Mouse (Mus musculus) heart, postnatal 0 days (tissue): ENCODE results near the gene Acsl5. TPM values are rescaled to one million over a fixed set of nuclear protein-coding genes. Genes with fewer than 3 reads are reported as not detected.

Experiments
- ATAC-seq: fragments of 200-750 bp; cut with Nextera tagmentation; 2 replicates; pipeline ENCODE4 v1.8.0; 2017; ENCODE audit warnings: low read depth, moderate number of reproducible peaks, moderate library complexity; ENCODE audit not compliant: insufficient read depth
- DNase-seq: peaks from one replicate; pipeline ENCODE4 v3.0.0-alpha.2; 2016; ENCODE audit warnings: low spot score
- H3K27ac ChIP-seq: fragments of 300-500 bp; sonication (generic); 2 replicates; pipeline ENCODE4 v1.5.1; 2014; ENCODE audit warnings: low read depth, mild to moderate bottlenecking
- H3K27me3 ChIP-seq: fragments of 300-500 bp; sonication (generic); 2 replicates; pipeline ENCODE4 v1.6.1; 2014; ENCODE audit warnings: low read length, mixed read lengths; ENCODE audit not compliant: control insufficient read depth, insufficient read depth
- H3K36me3 ChIP-seq: fragments of 300-500 bp; sonication (generic); replicated peaks from 2 replicates; pipeline ENCODE4 v1.6.1; 2014; ENCODE audit warnings: low read length, mixed read lengths; ENCODE audit not compliant: control insufficient read depth, insufficient read depth
- H3K4me1 ChIP-seq: fragments of 300-500 bp; sonication (generic); 2 replicates; pipeline ENCODE4 v1.6.1; 2014; ENCODE audit warnings: antibody characterized with exemption; ENCODE audit not compliant: control insufficient read depth, insufficient read depth
- H3K4me2 ChIP-seq: fragments of 300-500 bp; sonication (generic); 2 replicates; pipeline ENCODE4 v1.6.1; 2014; ENCODE audit warnings: low read depth, mild to moderate bottlenecking, low read length, moderate library complexity
- H3K4me3 ChIP-seq: fragments of 300-500 bp; sonication (generic); 2 replicates; pipeline ENCODE4 v1.5.1; 2014; ENCODE audit warnings: low read depth, low read length
- H3K9ac ChIP-seq: fragments of 300-500 bp; sonication (generic); replicated peaks from 2 replicates; pipeline ENCODE4 v1.6.1; 2014; ENCODE audit warnings: low read depth, low read length, mixed read lengths
- H3K9me3 ChIP-seq: fragments of 300-500 bp; sonication (generic); replicated peaks from 2 replicates; pipeline ENCODE4 v1.6.1; 2016; ENCODE audit warnings: low read length; ENCODE audit not compliant: control insufficient read depth
- CTCF ChIP-seq: IDR thresholded peaks from 2 replicates; pipeline ENCODE4 v1.5.1; 2016; ENCODE audit warnings: antibody characterized with exemption, control low read depth, low read depth
- EP300 ChIP-seq: IDR thresholded peaks from 2 replicates; pipeline ENCODE4 v1.6.1; 2016; ENCODE audit warnings: antibody characterized with exemption, low read depth
- WGBS: fragments of 180-500 bp; shearing (Covaris S2); extraction: QIAGEN DNeasy Blood & Tissue Kit; methylation state at CpG from one replicate; pipeline ENCODE4 v1.1.7; 2014; 5-methylcytosine and 5-hydroxymethylcytosine counted together
- polyA plus RNA-seq: library from polyadenylated mRNA; unstranded; fragments of >200 nt; fragmentation: Nextera tagmentation; extraction: Ambion mirVana; gene quantifications from 2 replicates; pipeline ENCODE4 v1.2.1, GENCODE M21; 2015
- total RNA-seq: library from RNA; depleted of rRNA; stranded (reverse); fragments of >200 nt; gene quantifications from 2 replicates; pipeline ENCODE4 v1.2.3, GENCODE M21; 2014; ENCODE audit warnings: low replicate concordance; rRNA removed

Gene Acsl5
- total and polyA plus RNA-seq, 2 experiments from 2014 or later: 15.8 to 28.1 TPM

DNA sequence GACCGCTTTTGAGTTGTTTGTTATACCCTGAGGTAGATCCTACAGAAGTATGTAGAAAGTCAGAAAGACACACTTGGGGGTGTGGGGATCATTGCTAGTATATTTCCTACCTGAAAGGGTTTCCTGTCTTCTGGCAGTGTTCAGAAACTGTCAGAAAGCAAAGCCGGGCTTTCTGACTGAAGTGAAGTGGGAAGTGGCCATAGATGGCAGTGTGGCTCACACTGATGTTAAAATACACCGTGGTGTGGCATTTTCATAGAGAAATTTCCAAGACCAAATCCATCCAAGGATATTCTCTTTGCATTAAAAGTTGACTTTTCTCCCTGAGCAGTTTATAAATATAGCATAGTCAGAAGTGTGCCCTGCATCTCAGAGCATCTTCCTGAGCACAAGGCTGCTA is 89.6 kb downstream of the Acsl5 start:
- no peaks in the 10 kb centered on the region for H3K9me3 ChIP-seq
- H3K4me3 ChIP-seq: no peak overlapping the region
- 55% methylated on average over 3 of the region's 3 CpGs for WGBS
- H3K4me1 ChIP-seq: no peaks in the 10 kb centered on the region
- TF ChIP-seq CTCF (no peak), EP300 (no peak)
- no peak for DNase-seq
- H3K9ac ChIP-seq: no peak overlapping the region
- no peak for ATAC-seq
- no peaks in the 10 kb centered on the region for H3K27me3 ChIP-seq
- H3K36me3 ChIP-seq: no peaks in the 10 kb centered on the region
- no peak overlapping the region for H3K4me2 ChIP-seq
- no peak overlapping the region for H3K27ac ChIP-seq

DNA sequence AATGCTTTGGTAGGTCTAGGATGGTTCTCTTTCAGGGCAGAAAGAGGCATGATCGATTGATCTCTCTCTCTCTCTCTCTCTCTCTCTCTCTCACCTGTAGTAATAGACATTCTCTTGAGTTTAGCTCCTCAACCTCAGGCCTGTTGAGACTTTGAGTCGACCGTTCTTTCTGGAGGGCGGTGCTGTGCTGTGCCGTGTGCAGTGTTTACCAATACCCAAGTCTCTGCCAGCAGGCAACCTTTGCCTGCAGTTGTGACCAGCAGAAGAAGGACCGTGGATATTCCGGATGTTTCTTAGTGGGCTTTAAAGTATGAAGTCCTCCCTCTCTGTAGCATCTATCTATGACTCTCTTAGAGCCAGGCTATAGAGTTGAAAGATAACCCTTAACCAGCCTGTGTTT is 90.7 kb downstream of the Acsl5 start:
- no peak overlapping the region for H3K4me2 ChIP-seq
- DNase-seq (no peak), ATAC-seq (no peak)
- H3K27ac ChIP-seq: no peak overlapping the region
- no peaks in the 10 kb centered on the region for H3K4me1 ChIP-seq
- H3K36me3 ChIP-seq: no peaks in the 10 kb centered on the region
- 88% methylated on average over 7 of the region's 7 CpGs for WGBS
- H3K9ac ChIP-seq: no peak overlapping the region
- no peaks in the 10 kb centered on the region for H3K27me3 ChIP-seq
- H3K4me3 ChIP-seq: no peak overlapping the region
- no peaks in the 10 kb centered on the region for H3K9me3 ChIP-seq
- no peak for TF ChIP-seq EP300
- no peak for TF ChIP-seq CTCF

DNA sequence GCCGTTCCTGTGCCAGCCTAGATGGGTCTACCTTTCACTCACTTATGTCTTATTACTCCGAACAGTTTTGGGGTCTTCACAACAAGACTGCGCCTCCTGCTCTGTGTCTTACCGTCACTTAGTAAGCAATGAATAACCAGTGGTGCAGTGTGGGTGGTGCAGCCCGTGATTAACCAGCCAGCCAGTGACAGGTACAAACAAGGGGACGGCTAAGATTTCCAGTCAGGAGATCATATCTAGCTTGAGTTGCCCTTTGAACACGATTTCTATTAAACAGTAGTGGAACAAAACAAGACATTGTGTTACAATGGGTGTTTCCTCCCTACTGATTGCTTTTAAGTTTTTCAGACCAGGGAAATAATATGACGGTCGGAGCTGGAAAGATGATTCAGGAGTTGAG is 91.5 kb downstream of the Acsl5 start:
- WGBS: 83% methylated on average over 9 of the region's 9 CpGs

More for the DNA sequence above, 91.5 kb downstream of the Acsl5 start:
- Histone ChIP-seq H3K27ac (no peak overlapping the region), H3K27me3 (no peaks in the 10 kb centered on the region), H3K4me1 (no peaks in the 10 kb centered on the region), H3K9ac (no peak overlapping the region), H3K4me2 (no peak overlapping the region), H3K4me3 (no peak overlapping the region), H3K36me3 (no peaks in the 10 kb centered on the region), H3K9me3 (no peaks in the 10 kb centered on the region)
- no peak for ATAC-seq
- no peak for TF ChIP-seq EP300
- TF ChIP-seq CTCF: no peak
- no peak for DNase-seq

Other genes starting within 250 kb of the Acsl5 start
- gene Gpam, start 124.7 kb upstream of the Acsl5 start, total RNA-seq: 38.6 and 60.2 TPM in 2 replicates
- gene Gpam, start 124.7 kb upstream of the Acsl5 start, polyA plus RNA-seq: 14.7 and 15.7 TPM in 2 replicates
- not detected in 2 replicates for gene Tectb, start 71.2 kb upstream of the Acsl5 start, total RNA-seq
- 0.15 and 0.18 TPM in 2 replicates for gene Tectb, start 71.2 kb upstream of the Acsl5 start, polyA plus RNA-seq
- not detected in 2 replicates for gene Gucy2g, start 10.7 kb upstream of the Acsl5 start, total RNA-seq
- not detected in 2 replicates for gene Gucy2g, start 10.7 kb upstream of the Acsl5 start, polyA plus RNA-seq
- 31.3 and 36.9 TPM in 2 replicates for gene Zdhhc6, start 64.1 kb downstream of the Acsl5 start, total RNA-seq
- 45.3 and 45.4 TPM in 2 replicates for gene Zdhhc6, start 64.1 kb downstream of the Acsl5 start, polyA plus RNA-seq
- 6.6 and 24.4 TPM in 2 replicates for gene Vti1a, start 64.4 kb downstream of the Acsl5 start, total RNA-seq
- gene Vti1a, start 64.4 kb downstream of the Acsl5 start, polyA plus RNA-seq: 11.5 and 12.5 TPM in 2 replicates